Mouse (Mus musculus) CD8-positive naive resting alpha-beta T cell, adult 57 days (primary cell): Measurements from ENCODE around the gene Lrrc56. TPM values are rescaled to one million over a fixed set of nuclear protein-coding genes. Genes with fewer than 3 reads are reported as not detected.

Experiments
- total RNA-seq: library from RNA; stranded (reverse); gene quantifications from one replicate; pipeline ENCODE4 v1.2.4, GENCODE M21; 2023

Lrrc56 gene
- 4.7 TPM for total RNA-seq

GRCm38 (mm10) chr7:141193948-141194347 is at the start of gene Lrrc56, which contains the start of gene Hras:
Lrrc56 (plus strand) TSS chr7:141194157.
Hras (minus strand) TSS chr7:141194005.

GRCm38 (mm10) chr7:141172116-141173006 is 21.6 kb upstream of the Lrrc56 start, which contains the start of gene Rnh1:
Rnh1 (minus strand) TSS chr7:141172857.

DNA sequence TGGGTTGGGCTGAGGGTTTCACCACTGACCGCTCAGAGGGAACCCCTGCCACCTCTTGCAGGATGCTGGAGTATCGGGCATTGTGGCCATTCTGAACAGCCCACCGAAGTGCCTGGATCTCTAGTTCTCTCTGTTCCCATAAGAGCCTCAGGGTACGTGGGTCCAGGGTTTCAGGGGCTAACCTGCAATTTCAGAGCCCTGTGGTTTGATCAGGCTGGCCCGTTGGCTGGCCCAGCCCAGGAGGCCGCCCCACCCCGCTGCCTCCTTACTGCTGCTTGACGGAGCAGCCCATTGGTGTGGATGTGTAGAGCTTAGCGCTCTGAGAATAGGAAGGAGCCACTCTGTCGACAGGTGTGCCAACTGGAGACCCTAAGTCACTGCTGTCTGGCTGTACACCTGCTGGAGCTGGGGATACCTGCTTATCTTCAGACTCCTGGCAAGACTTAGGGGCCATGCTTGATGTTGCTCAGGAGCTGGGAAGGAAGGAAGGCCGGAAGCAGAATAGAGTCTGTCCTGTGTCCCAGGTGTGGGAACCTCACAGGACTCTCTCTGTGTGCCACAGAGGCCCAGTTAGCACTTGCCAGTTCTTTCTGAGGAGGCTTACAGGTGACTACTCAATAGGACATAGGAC is 19.8 kb downstream of the Lrrc56 start, which contains the start of gene Lmntd2:
Lmntd2 (minus strand) TSS at position 476 of the 631 bp plus-strand sequence.

DNA sequence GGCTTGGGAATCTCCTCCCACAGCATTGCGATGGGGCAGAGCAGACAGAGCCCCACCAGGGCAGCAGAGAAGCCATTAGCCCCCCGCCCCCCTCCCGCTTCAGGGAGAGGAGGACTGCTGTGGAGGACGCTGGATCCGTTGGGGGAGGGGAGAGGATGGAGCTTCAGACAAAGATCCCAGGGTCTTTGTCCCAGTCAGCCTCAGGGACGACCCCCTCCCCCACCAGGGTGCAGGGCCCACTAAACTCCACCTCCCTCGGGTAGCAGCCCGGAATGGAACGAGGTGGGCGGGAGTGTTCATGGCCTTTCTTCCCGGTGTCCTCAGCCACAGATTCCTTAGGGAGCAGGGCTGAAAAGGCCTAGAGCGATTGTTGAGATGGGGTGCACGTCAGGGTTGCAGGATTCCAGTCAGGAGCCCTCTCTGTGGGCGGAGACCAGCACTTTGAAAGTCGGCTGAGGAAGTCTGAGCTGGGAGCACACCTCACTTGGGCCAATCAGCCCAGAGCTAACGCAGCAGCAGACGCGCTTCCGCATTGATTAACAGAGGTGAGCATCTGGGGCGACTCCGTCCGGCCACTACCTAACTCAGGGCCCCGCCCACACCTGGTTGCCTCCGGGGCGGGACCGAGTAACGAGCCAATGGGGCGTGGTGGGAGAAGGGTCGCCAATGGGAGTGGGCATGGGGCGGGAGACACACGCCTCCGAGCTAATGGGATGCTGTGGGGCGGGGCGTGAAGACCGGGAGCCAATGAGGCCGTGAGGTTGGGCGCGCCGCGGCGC is 21.3 kb downstream of the Lrrc56 start, which contains the start of gene Rassf7:
Rassf7 (plus strand) TSS at position 760 of the 779 bp plus-strand sequence.

GRCm38 (mm10) chr7:141228279-141229067 is 34.5 kb downstream of the Lrrc56 start, which contains the start of gene Phrf1:
Phrf1 (plus strand) TSS chr7:141228784.

Other genes starting within 250 kb of the Lrrc56 start
- gene Ifitm5, start 243.9 kb upstream of the Lrrc56 start, total RNA-seq, result not detected
- gene Gm45717, start 238.2 kb upstream of the Lrrc56 start, total RNA-seq, result not detected
- 16.1 TPM for gene Ifitm2, start 238.2 kb upstream of the Lrrc56 start, total RNA-seq
- not detected for gene Ifitm1, start 226.9 kb upstream of the Lrrc56 start, total RNA-seq
- gene Ifitm3, start 183.4 kb upstream of the Lrrc56 start, total RNA-seq, result 5.0 TPM
- gene Ifitm6, start 176.2 kb upstream of the Lrrc56 start, total RNA-seq, result 2.3 TPM
- not detected for gene Gm17387, start 165.0 kb upstream of the Lrrc56 start, total RNA-seq
- gene B4galnt4, start 133.1 kb upstream of the Lrrc56 start, total RNA-seq, result 1.3 TPM
- 37.8 TPM for gene Pkp3, start 115.9 kb upstream of the Lrrc56 start, total RNA-seq
- 71.6 TPM for gene Sigirr, start 93.6 kb upstream of the Lrrc56 start, total RNA-seq
- not detected for gene Ano9, start 76.4 kb upstream of the Lrrc56 start, total RNA-seq
- gene Ptdss2, start 71.8 kb upstream of the Lrrc56 start, total RNA-seq, result 7.1 TPM
- 37.7 TPM for gene Rnh1, start 21.3 kb upstream of the Lrrc56 start, total RNA-seq
- gene Hras, start 152 bp upstream of the Lrrc56 start, total RNA-seq, result 33.2 TPM
- 2.5 TPM for gene Lmntd2, start 19.9 kb downstream of the Lrrc56 start, total RNA-seq
- gene Rassf7, start 21.7 kb downstream of the Lrrc56 start, total RNA-seq, result 8.1 TPM
- 157 TPM for gene Phrf1, start 34.6 kb downstream of the Lrrc56 start, total RNA-seq
- 57.4 TPM for gene Irf7, start 72.3 kb downstream of the Lrrc56 start, total RNA-seq
- not detected for gene Cdhr5, start 82.6 kb downstream of the Lrrc56 start, total RNA-seq
- not detected for gene Sct, start 85.0 kb downstream of the Lrrc56 start, total RNA-seq
- not detected for gene Drd4, start 97.8 kb downstream of the Lrrc56 start, total RNA-seq
- 58.1 TPM for gene Deaf1, start 133.5 kb downstream of the Lrrc56 start, total RNA-seq
- 20.9 TPM for gene Tmem80, start 133.6 kb downstream of the Lrrc56 start, total RNA-seq
- gene Eps8l2, start 144.7 kb downstream of the Lrrc56 start, total RNA-seq, result not detected
- gene Taldo1, start 198.0 kb downstream of the Lrrc56 start, total RNA-seq, result 97.8 TPM
- 31.1 TPM for gene Gatd1, start 220.0 kb downstream of the Lrrc56 start, total RNA-seq
- not detected for gene Cend1, start 235.3 kb downstream of the Lrrc56 start, total RNA-seq
- 67.0 TPM for gene Slc25a22, start 243.7 kb downstream of the Lrrc56 start, total RNA-seq
- gene Pidd1, start 249.9 kb downstream of the Lrrc56 start, total RNA-seq, result 5.7 TPM